Mouse (Mus musculus): Measurements from ENCODE around the gene Cdk18. TPM values are rescaled to one million over a fixed set of nuclear protein-coding genes. Genes with fewer than 3 reads are reported as not detected.

Gene Cdk18
- polyA plus RNA-seq, 2 experiments: 0.67 to 1.7 TPM

GRCm38 (mm10) chr1:132150171-132150570 lies 10.7 kb upstream of the Cdk18 start:
- TF ChIP-seq CTCF (IDR thresholded peaks at IDR 0.05; ENCODE audit: low read depth) (no peak), EP300 (IDR thresholded peaks at IDR 0.05; ENCODE audit: low read depth) (no peak)
- Histone ChIP-seq H3K27ac (no peak overlapping the region), H3K27me3 (ENCODE audit: control insufficient read depth, insufficient read depth, low read length) (no peaks in the 10 kb centered on the region), H3K9me3 (ENCODE audit: control insufficient read depth, low read length) (no peaks in the 10 kb centered on the region), H3K36me3 (replicated peaks; ENCODE audit: control insufficient read depth, insufficient read depth, low read depth) (no peaks in the 10 kb centered on the region), H3K4me1 (replicated peaks; ENCODE audit: control insufficient read depth in 2 of 2, insufficient read depth in 2 of 2, low read length in 1 of 2) (peaks cover 0 to 2% of the 10 kb centered on the region in 2 experiments; a peak in 1 of 4 replicates), H3K4me2 (ENCODE audit: low read depth) (no peak overlapping the region), H3K9ac (replicated peaks) (no peak overlapping the region), H3K4me3 (ENCODE audit: insufficient read depth in 1 of 2, low read depth in 2 of 2, low read length in 2 of 2) (no peak overlapping the region)
- WGBS (ENCODE audit: insufficient replicate concordance): 15% methylated on average over 1 of the region's 1 CpGs
- DNase-seq (ENCODE audit: low read depth in 3 of 3, low spot score in 3 of 3) (no peak), ATAC-seq (ENCODE audit: insufficient read depth) (no peak)

GRCm38 (mm10) chr1:132149410-132149809 lies 9.9 kb upstream of the Cdk18 start:
- TF ChIP-seq EP300 (IDR thresholded peaks at IDR 0.05; ENCODE audit: low read depth): no peak
- TF ChIP-seq CTCF (IDR thresholded peaks at IDR 0.05; ENCODE audit: low read depth): no peak
- ATAC-seq (ENCODE audit: insufficient read depth): no peak
- Histone ChIP-seq H3K9me3 (ENCODE audit: control insufficient read depth, low read length) (no peaks in the 10 kb centered on the region), H3K4me3 (ENCODE audit: insufficient read depth in 1 of 2, low read depth in 2 of 2, low read length in 2 of 2) (no peak overlapping the region), H3K4me2 (ENCODE audit: low read depth) (no peak overlapping the region), H3K27me3 (ENCODE audit: control insufficient read depth, insufficient read depth, low read length) (no peaks in the 10 kb centered on the region), H3K27ac (no peak overlapping the region), H3K9ac (replicated peaks) (no peak overlapping the region), H3K36me3 (replicated peaks; ENCODE audit: control insufficient read depth, insufficient read depth, low read depth) (no peaks in the 10 kb centered on the region), H3K4me1 (replicated peaks; ENCODE audit: control insufficient read depth in 2 of 2, insufficient read depth in 2 of 2, low read length in 1 of 2) (peaks cover 0 to 2% of the 10 kb centered on the region in 2 experiments; a peak in 1 of 4 replicates)
- no peak for DNase-seq (ENCODE audit: low read depth in 3 of 3, low spot score in 3 of 3)
- WGBS (ENCODE audit: insufficient replicate concordance): 24% methylated on average over 2 of the region's 2 CpGs

- H3K36me3 ChIP-seq (replicated peaks; ENCODE audit: control insufficient read depth, insufficient read depth, low read depth): no peaks in the 10 kb centered on the region
- no peak overlapping the region for H3K4me3 ChIP-seq (ENCODE audit: insufficient read depth in 1 of 2, low read depth in 2 of 2, low read length in 2 of 2)
- peaks cover 0 to 2% of the 10 kb centered on the region in 2 experiments; a peak in 1 of 4 replicates for H3K4me1 ChIP-seq (replicated peaks; ENCODE audit: control insufficient read depth in 2 of 2, insufficient read depth in 2 of 2, low read length in 1 of 2)
- TF ChIP-seq CTCF (IDR thresholded peaks at IDR 0.05; ENCODE audit: low read depth) (no peak), EP300 (IDR thresholded peaks at IDR 0.05; ENCODE audit: low read depth) (no peak)
- no peak overlapping the region for H3K27ac ChIP-seq
- H3K27me3 ChIP-seq (ENCODE audit: control insufficient read depth, insufficient read depth, low read length): no peaks in the 10 kb centered on the region
- no peak overlapping the region for H3K4me2 ChIP-seq (ENCODE audit: low read depth)
- DNase-seq (ENCODE audit: low read depth in 3 of 3, low spot score in 3 of 3): no peak
- H3K9ac ChIP-seq (replicated peaks): no peak overlapping the region
- WGBS (ENCODE audit: insufficient replicate concordance): 65% methylated on average over 8 of the region's 8 CpGs
- H3K9me3 ChIP-seq (ENCODE audit: control insufficient read depth, low read length): no peaks in the 10 kb centered on the region
- ATAC-seq (ENCODE audit: insufficient read depth): no peak
Measured at GRCm38 (mm10) chr1:132145973-132146685, 6.6 kb upstream of the Cdk18 start.

- no peak overlapping the region for H3K4me2 ChIP-seq (ENCODE audit: low read depth)
Measured at GRCm38 (mm10) chr1:132144837-132145236, 5.4 kb upstream of the Cdk18 start.

GRCm38 (mm10) chr1:132144223-132144622 lies 4.7 kb upstream of the Cdk18 start:
- no peak for ATAC-seq (ENCODE audit: insufficient read depth)
- TF ChIP-seq CTCF (IDR thresholded peaks at IDR 0.05; ENCODE audit: low read depth): no peak
- TF ChIP-seq EP300 (IDR thresholded peaks at IDR 0.05; ENCODE audit: low read depth): no peak
- 56% methylated on average over 2 of the region's 2 CpGs for WGBS (ENCODE audit: insufficient replicate concordance)
- Histone ChIP-seq H3K27ac (no peak overlapping the region), H3K4me3 (ENCODE audit: insufficient read depth in 1 of 2, low read depth in 2 of 2, low read length in 2 of 2) (no peak overlapping the region), H3K4me1 (replicated peaks; ENCODE audit: control insufficient read depth in 2 of 2, insufficient read depth in 2 of 2, low read length in 1 of 2) (0 out of 4 replicates have a peak, but pooled peaks cover 0 to 2% of the 10 kb centered on the region in 2 experiments), H3K9me3 (ENCODE audit: control insufficient read depth, low read length) (no peaks in the 10 kb centered on the region), H3K4me2 (ENCODE audit: low read depth) (no peak overlapping the region), H3K36me3 (replicated peaks; ENCODE audit: control insufficient read depth, insufficient read depth, low read depth) (no peaks in the 10 kb centered on the region), H3K9ac (replicated peaks) (no peak overlapping the region), H3K27me3 (ENCODE audit: control insufficient read depth, insufficient read depth, low read length) (no peaks in the 10 kb centered on the region; the same call in 1 of the 2 replicates)
- no peak for DNase-seq (ENCODE audit: low read depth in 3 of 3, low spot score in 3 of 3)

More at GRCm38 (mm10) chr1:132144837-132145236, 5.4 kb upstream of the Cdk18 start:
- WGBS (ENCODE audit: insufficient replicate concordance): 49% methylated on average over 3 of the region's 3 CpGs
- Histone ChIP-seq H3K4me1 (replicated peaks; ENCODE audit: control insufficient read depth in 2 of 2, insufficient read depth in 2 of 2, low read length in 1 of 2) (no peaks in the 10 kb centered on the region), H3K9ac (replicated peaks) (no peak overlapping the region), H3K4me3 (ENCODE audit: insufficient read depth in 1 of 2, low read depth in 2 of 2, low read length in 2 of 2) (no peak overlapping the region), H3K27me3 (ENCODE audit: control insufficient read depth, insufficient read depth, low read length) (no peaks in the 10 kb centered on the region; the same call in 1 of the 2 replicates), H3K36me3 (replicated peaks; ENCODE audit: control insufficient read depth, insufficient read depth, low read depth) (no peaks in the 10 kb centered on the region), H3K9me3 (ENCODE audit: control insufficient read depth, low read length) (no peaks in the 10 kb centered on the region), H3K27ac (no peak overlapping the region)
- DNase-seq (ENCODE audit: low read depth in 3 of 3, low spot score in 3 of 3) (no peak), ATAC-seq (ENCODE audit: insufficient read depth) (no peak)
- TF ChIP-seq EP300 (IDR thresholded peaks at IDR 0.05; ENCODE audit: low read depth) (no peak), CTCF (IDR thresholded peaks at IDR 0.05; ENCODE audit: low read depth) (no peak)
